Mouse (Mus musculus): ENCODE measurements around the gene Poln.

Poln gene

DNA sequence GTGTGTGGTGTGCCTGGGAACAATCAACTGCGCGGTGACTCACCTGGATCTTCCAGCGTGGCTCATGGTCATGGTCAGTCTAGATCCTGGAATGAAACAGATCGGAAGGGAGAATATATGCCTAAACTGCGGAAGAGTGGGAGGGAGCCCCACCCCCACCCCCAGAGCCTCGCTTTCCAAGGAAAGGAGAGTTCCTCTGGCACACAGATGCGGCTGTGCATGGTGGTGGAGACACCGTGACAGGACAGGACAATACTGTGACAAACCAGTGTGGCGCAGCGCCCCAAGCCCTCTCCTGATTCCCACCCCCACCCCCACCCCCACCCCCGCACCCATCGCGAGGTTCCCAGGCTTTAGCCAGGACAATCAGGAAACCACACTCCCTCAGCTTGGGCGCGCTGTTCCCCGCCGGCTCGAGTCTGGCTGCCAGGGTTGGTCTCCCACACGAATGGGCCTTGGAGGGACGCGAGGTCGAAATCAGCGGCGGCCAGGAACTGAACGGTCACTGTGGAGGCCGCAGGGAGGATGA, 186.5 kb downstream of the Poln start:
- no peak for DNase-seq

DNA sequence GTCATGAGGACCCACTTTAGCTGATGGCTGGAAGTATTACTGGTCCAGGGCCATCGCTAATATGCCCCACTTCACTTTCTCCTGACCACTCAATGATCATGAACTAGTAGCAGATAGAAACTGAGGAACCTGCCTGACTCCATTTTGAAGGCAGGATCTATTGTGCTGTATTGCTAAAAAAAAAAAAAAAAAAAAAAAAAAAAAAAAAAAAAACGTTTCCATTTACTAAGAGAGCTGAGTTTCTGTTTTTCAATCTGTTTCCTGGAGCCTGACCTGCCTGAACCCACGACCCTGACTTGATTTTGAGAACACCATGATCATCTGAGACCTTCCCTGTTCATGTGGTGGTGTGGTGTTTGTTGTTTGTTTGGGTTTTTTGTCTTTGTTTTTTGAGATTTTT, 193.0 kb downstream of the Poln start:
- DNase-seq: no peak

GRCm38 (mm10) chr5:33974736-33975135, 194.5 kb downstream of the Poln start:
- DNase-seq: no peak

- no peak for DNase-seq
Observed at GRCm38 (mm10) chr5:33959382-33959781, 209.9 kb downstream of the Poln start.

Measured in kidney, postnatal 14 days (tissue).